Mouse (Mus musculus) testis, adult 2 months (tissue): ENCODE data around the gene Polrmt. TPM values are rescaled to one million over a fixed set of nuclear protein-coding genes. Genes with fewer than 3 reads are reported as not detected.

Experiments used
- H3K27ac ChIP-seq: fragments of 200-500 bp; 2 replicates; pipeline ENCODE4 v1.5.1; 2012; ENCODE audit warnings: low read depth, low read length; ENCODE audit not compliant: control insufficient read depth, insufficient read depth
- H3K27me3 ChIP-seq: fragments of 200-500 bp; 2 replicates; pipeline ENCODE4 v1.6.1; 2012; ENCODE audit warnings: mild to moderate bottlenecking, low read length, moderate library complexity; ENCODE audit not compliant: control insufficient read depth, insufficient read depth
- H3K36me3 ChIP-seq: fragments of 200-500 bp; 2 replicates; pipeline ENCODE4 v1.6.1; 2012; ENCODE audit warnings: mild to moderate bottlenecking, low read length; ENCODE audit not compliant: control insufficient read depth, insufficient read depth
- H3K4me1 ChIP-seq: fragments of 200-500 bp; 2 replicates; pipeline ENCODE4 v1.6.1; 2012; ENCODE audit warnings: low read length; ENCODE audit not compliant: control insufficient read depth, insufficient read depth
- H3K4me3 ChIP-seq: fragments of 200-500 bp; 2 replicates; pipeline ENCODE4 v1.5.1; 2012; ENCODE audit warnings: low read depth, mild to moderate bottlenecking, low read length, moderate library complexity, mixed read lengths; ENCODE audit not compliant: control insufficient read depth
- CTCF ChIP-seq: fragments of 200-500 bp; IDR thresholded peaks from 2 replicates; pipeline ENCODE4 v1.5.1; 2012; ENCODE audit warnings: low read depth, mild to moderate bottlenecking, inconsistent platforms, low read length, moderate library complexity; ENCODE audit not compliant: control insufficient read depth, insufficient read depth, insufficient replicate concordance
- POLR2A ChIP-seq: fragments of 200-500 bp; IDR thresholded peaks from 2 replicates; pipeline ENCODE4 v1.6.1; 2012; ENCODE audit warnings: low read depth, mild to moderate bottlenecking, inconsistent platforms, low read length, moderate library complexity; ENCODE audit not compliant: control insufficient read depth
- polyA plus RNA-seq: library from polyadenylated mRNA; depleted of rRNA; stranded (reverse); fragments of >200 nt; gene quantifications from 2 replicates; pipeline ENCODE4 v1.2.3, GENCODE M21; 2012; rRNA removed

Polrmt gene
- polyA plus RNA-seq, 1 experiment: 30.6 TPM

DNA sequence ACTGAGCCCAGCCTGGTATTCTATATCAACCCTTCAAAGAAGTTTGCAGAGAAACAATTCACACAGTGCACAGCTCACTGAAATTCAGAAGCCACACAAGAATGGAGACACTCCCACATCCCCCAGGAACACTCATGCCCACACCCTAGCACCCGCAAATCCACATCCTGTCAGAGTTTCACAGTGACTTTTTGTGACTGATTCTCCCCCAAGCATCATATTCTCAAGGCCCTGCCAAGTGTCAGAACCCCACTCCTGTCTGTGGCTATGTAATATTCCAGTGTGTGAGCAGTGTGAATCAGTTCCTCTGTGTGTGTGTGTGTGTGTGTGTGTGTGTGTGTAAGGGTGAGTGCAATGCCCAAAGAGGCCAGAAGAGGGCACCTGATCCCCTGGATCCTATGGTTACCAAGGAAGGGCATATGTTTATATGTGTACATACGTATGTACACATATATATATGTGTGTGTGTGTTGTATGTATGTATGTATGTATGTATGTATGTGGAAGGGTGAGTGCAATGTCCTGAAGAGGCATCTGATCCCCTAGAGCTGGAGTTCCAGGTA is 54.3 kb downstream of the Polrmt start:
- no peaks in the 10 kb centered on the region; the same call in 1 of the 2 replicates for H3K36me3 ChIP-seq
- peaks cover 3% of the 10 kb centered on the region; the same call in 1 of the 2 replicates for H3K4me1 ChIP-seq
- no peak overlapping the region for H3K27ac ChIP-seq
- H3K4me3 ChIP-seq: no peak overlapping the region
- no peak for TF ChIP-seq POLR2A
- TF ChIP-seq CTCF: peak; percentile 12; the same call in 1 of the 2 replicates
- H3K27me3 ChIP-seq: no peaks in the 10 kb centered on the region

- Histone ChIP-seq H3K4me3 (no peak overlapping the region), H3K27ac (no peak overlapping the region), H3K36me3 (no peaks in the 10 kb centered on the region; the same call in 1 of the 2 replicates), H3K27me3 (no peaks in the 10 kb centered on the region), H3K4me1 (no peaks in the 10 kb centered on the region)
- TF ChIP-seq CTCF (no peak), POLR2A (no peak)
These were observed 57.2 kb downstream of the Polrmt start for GRCm38 (mm10) chr10:79689178-79689577.

GRCm38 (mm10) chr10:79688720-79689119 is 57.7 kb downstream of the Polrmt start, which contains the start of gene Gzmm:
Gene Gzmm (plus strand): TSS chr10:79689020.
- no peaks in the 10 kb centered on the region; the same call in 1 of the 2 replicates for H3K36me3 ChIP-seq

DNA sequence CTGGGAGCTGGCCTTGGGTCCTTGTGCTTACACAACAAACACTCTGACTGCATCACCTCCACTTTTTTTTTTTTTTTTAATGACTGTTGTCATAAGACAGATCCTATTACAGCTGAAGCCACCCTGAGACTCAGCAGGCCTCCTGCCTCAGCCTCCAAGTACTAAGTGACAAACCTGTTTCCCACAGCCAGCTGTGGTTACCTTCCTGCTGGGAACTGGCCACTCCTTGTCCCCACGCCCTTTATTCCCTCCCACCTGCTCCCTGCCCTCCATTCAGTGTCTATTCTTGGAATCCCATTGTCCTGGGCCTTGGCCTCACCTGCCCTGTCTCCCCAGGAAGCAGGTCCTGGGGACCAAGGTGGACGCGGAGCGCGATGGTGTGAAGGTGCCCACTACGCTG is 58.9 kb downstream of the Polrmt start:
- Histone ChIP-seq H3K4me1 (peaks cover 5% of the 10 kb centered on the region; the same call in 1 of the 2 replicates), H3K27me3 (no peaks in the 10 kb centered on the region), H3K27ac (no peak overlapping the region), H3K36me3 (no peaks in the 10 kb centered on the region; the same call in 1 of the 2 replicates), H3K4me3 (no peak overlapping the region)
- TF ChIP-seq CTCF (no peak), POLR2A (no peak)

More at GRCm38 (mm10) chr10:79688720-79689119, 57.7 kb downstream of the Polrmt start, which contains the start of gene Gzmm:
- H3K27me3 ChIP-seq: no peaks in the 10 kb centered on the region
- no peak for TF ChIP-seq CTCF
- no peak for TF ChIP-seq POLR2A
- no peak within 1 kb of the TSS for H3K4me3 ChIP-seq
- H3K4me1 ChIP-seq: no peaks in the 10 kb centered on the region
- H3K27ac ChIP-seq: no peak within 1 kb of the TSS

DNA sequence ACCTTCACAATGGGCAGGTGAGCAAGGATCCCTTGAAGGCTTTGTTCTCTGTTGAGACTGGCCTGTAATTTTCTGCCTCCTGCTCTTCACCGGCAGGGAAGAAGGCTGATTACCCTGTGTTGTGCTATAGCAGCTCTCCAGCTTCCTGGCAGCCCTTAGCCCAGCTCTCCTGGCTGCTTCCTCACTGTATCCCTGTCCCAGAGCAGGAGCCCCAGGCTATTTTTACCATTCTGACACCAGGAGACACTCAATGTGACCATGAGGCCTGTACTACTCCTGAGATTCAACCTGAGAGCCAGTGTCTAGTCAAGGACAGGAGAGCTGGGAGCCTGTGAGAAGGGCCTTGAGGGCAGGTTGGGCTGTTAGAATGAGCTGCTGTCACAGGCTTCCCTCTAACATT is 59.7 kb downstream of the Polrmt start:
- Histone ChIP-seq H3K27ac (no peak overlapping the region), H3K36me3 (no peaks in the 10 kb centered on the region; the same call in 1 of the 2 replicates), H3K4me3 (no peak overlapping the region; the same call in 1 of the 2 replicates), H3K27me3 (no peaks in the 10 kb centered on the region), H3K4me1 (peaks cover 5% of the 10 kb centered on the region; the same call in 1 of the 2 replicates)
- TF ChIP-seq POLR2A: no peak
- TF ChIP-seq CTCF: no peak

- Histone ChIP-seq H3K27me3 (no peaks in the 10 kb centered on the region), H3K36me3 (no peaks in the 10 kb centered on the region; the same call in 1 of the 2 replicates), H3K27ac (no peak overlapping the region), H3K4me1 (peaks cover 6% of the 10 kb centered on the region), H3K4me3 (no peak overlapping the region; the same call in 1 of the 2 replicates)
- TF ChIP-seq POLR2A (peak; percentile 51; the same call in 1 of the 2 replicates), CTCF (no peak)
These were observed 60.2 kb downstream of the Polrmt start for GRCm38 (mm10) chr10:79686219-79686618.

Other genes starting within 250 kb of the Polrmt start
- gene Plpp2, start 212.8 kb downstream of the Polrmt start, polyA plus RNA-seq: 4.1 and 5.1 TPM in 2 replicates
- gene Mier2, start 191.4 kb downstream of the Polrmt start, polyA plus RNA-seq: 25.1 and 28.0 TPM in 2 replicates
- gene Theg, start 159.2 kb downstream of the Polrmt start, polyA plus RNA-seq: 407 and 425 TPM in 2 replicates
- 0.91 and 1.5 TPM in 2 replicates for gene C2cd4c, start 132.6 kb downstream of the Polrmt start, polyA plus RNA-seq
- 4.5 and 5.8 TPM in 2 replicates for gene Shc2, start 108.7 kb downstream of the Polrmt start, polyA plus RNA-seq
- not detected in 2 replicates for gene Odf3l2, start 100.8 kb downstream of the Polrmt start, polyA plus RNA-seq
- gene Madcam1, start 82.0 kb downstream of the Polrmt start, polyA plus RNA-seq: not detected in 2 replicates
- gene Tpgs1, start 77.2 kb downstream of the Polrmt start, polyA plus RNA-seq: 33.9 and 36.7 TPM in 2 replicates
- gene Cdc34, start 64.4 kb downstream of the Polrmt start, polyA plus RNA-seq: 855 and 952 TPM in 2 replicates
- 0.33 and 0.52 TPM in 2 replicates for gene Gzmm, start 57.6 kb downstream of the Polrmt start, polyA plus RNA-seq
- 849 and 920 TPM in 2 replicates for gene Bsg, start 42.1 kb downstream of the Polrmt start, polyA plus RNA-seq
- gene Hcn2, start 29.9 kb downstream of the Polrmt start, polyA plus RNA-seq: 0.69 and 0.88 TPM in 2 replicates
- gene Fgf22, start 8.5 kb upstream of the Polrmt start, polyA plus RNA-seq: 0.28 and 0.53 TPM in 2 replicates
- 989 and 1,153 TPM in 2 replicates for gene Rnf126, start 20.4 kb upstream of the Polrmt start, polyA plus RNA-seq
- gene Fstl3, start 30.7 kb upstream of the Polrmt start, polyA plus RNA-seq: 13.8 and 16.1 TPM in 2 replicates
- gene Prss57, start 44.4 kb upstream of the Polrmt start, polyA plus RNA-seq: 0.11 TPM in 1 of 2 replicates, not detected in the other
- 8.1 and 9.1 TPM in 2 replicates for gene Palm, start 47.0 kb upstream of the Polrmt start, polyA plus RNA-seq
- gene Misp, start 74.4 kb upstream of the Polrmt start, polyA plus RNA-seq: 0.27 and 0.36 TPM in 2 replicates
- gene Ptbp1, start 107.8 kb upstream of the Polrmt start, polyA plus RNA-seq: 125 and 126 TPM in 2 replicates
- gene Prtn3, start 127.9 kb upstream of the Polrmt start, polyA plus RNA-seq: 0.72 and 0.90 TPM in 2 replicates
- gene Plppr3, start 128.1 kb upstream of the Polrmt start, polyA plus RNA-seq: 1.6 and 2.7 TPM in 2 replicates
- gene Elane, start 139.7 kb upstream of the Polrmt start, polyA plus RNA-seq: 0.11 and 0.22 TPM in 2 replicates
- 18.0 and 33.8 TPM in 2 replicates for gene Cfd, start 144.3 kb upstream of the Polrmt start, polyA plus RNA-seq
- 163 and 181 TPM in 2 replicates for gene Med16, start 162.3 kb upstream of the Polrmt start, polyA plus RNA-seq
- gene Gm26602, start 164.3 kb upstream of the Polrmt start, polyA plus RNA-seq: not detected in 2 replicates
- gene Kiss1r, start 170.4 kb upstream of the Polrmt start, polyA plus RNA-seq: 0.75 and 0.99 TPM in 2 replicates
- 15.0 and 15.2 TPM in 2 replicates for gene R3hdm4, start 174.6 kb upstream of the Polrmt start, polyA plus RNA-seq
- 59.5 and 65.0 TPM in 2 replicates for gene Arid3a, start 180.5 kb upstream of the Polrmt start, polyA plus RNA-seq
- gene Wdr18, start 213.6 kb upstream of the Polrmt start, polyA plus RNA-seq: 33.9 and 36.5 TPM in 2 replicates
- 17.4 and 18.9 TPM in 2 replicates for gene Grin3b, start 224.1 kb upstream of the Polrmt start, polyA plus RNA-seq
- 202 and 209 TPM in 2 replicates for gene Tmem259, start 237.7 kb upstream of the Polrmt start, polyA plus RNA-seq
- 4.4 and 6.8 TPM in 2 replicates for gene Cnn2, start 242.0 kb upstream of the Polrmt start, polyA plus RNA-seq
- 2.2 and 2.3 TPM in 2 replicates for gene Abca7, start 249.9 kb upstream of the Polrmt start, polyA plus RNA-seq